11 mouse cellular contexts compared by ENCODE assay signal in genomic region chr7:63929080-63929479, GRCm38 (mm10). TPM values are rescaled to one million over a fixed set of nuclear protein-coding genes. Genes with fewer than 3 reads are reported as not detected.
DNase-seq lines count a peak whose midpoint lies in the region; ATAC-seq and TF ChIP-seq lines count a peak whose summit lies in the region.
"Had no signal": no experiment of that assay in that cellular context is flagged by ENCODE, and none has a peak within 500 bp of the region (broad histone marks: within the 10 kb centered on the region; RNA-seq: fewer than 3 reads in every experiment).

No protein-coding gene starts in this region.

- H3K9ac ChIP-seq in liver, adult 2 months (ENCODE audit: low read depth, low read length), result peak overlapping the region; percentile 46; the same call in 1 of the 2 replicates
- H3K9ac ChIP-seq: stomach, embryonic 15.5 days had no signal

- peak overlapping the region; percentile 62 for H3K27ac ChIP-seq in liver, adult 2 months (replicated peaks; ENCODE audit: insufficient read depth, low read depth, low read length)
- H3K27ac ChIP-seq: stomach, embryonic 15.5 days had no signal

- peak; percentile 19; the same call in 1 of the 2 replicates for ATAC-seq in erythroblast, adult 5-6 weeks (replicated peaks; ENCODE audit: low FRiP score, poor library complexity, severe bottlenecking)

- H3K79me2 ChIP-seq in liver, adult 2 months (ENCODE audit: control insufficient read depth, insufficient read depth, low read length), result peaks cover 40% of the 10 kb centered on the region; the same call in 1 of the 2 replicates

- H3K4me3 ChIP-seq in liver, adult 2 months (ENCODE audit: insufficient read depth, low read depth, low read length), result no peak overlapping the region
- H3K4me3 ChIP-seq: stomach, embryonic 15.5 days had no signal

- H3K4me1 ChIP-seq in liver, adult 2 months (ENCODE audit: control insufficient read depth, insufficient read depth, low read length), result peaks cover 40% of the 10 kb centered on the region

- H3K36me3 ChIP-seq in liver, adult 2 months (ENCODE audit: control insufficient read depth, insufficient read depth, low read length), result no peaks in the 10 kb centered on the region
- H3K36me3 ChIP-seq: stomach, embryonic 15.5 days had no signal

- H3K27me3 ChIP-seq in liver, adult 2 months (ENCODE audit: control insufficient read depth, insufficient read depth, low read length), result no peaks in the 10 kb centered on the region
- H3K27me3 ChIP-seq: stomach, embryonic 15.5 days had no signal

- WGBS in liver, adult 2 months, result 20% methylated on average over 4 of the region's 4 CpGs

- no peak for TF ChIP-seq POLR2A in liver, adult 2 months (IDR thresholded peaks at IDR 0.05; ENCODE audit: extremely low read depth, insufficient read depth, low read length)

- DNase-seq in gastrocnemius, postnatal 10 days, result peak; percentile 49
- DNase-seq in gastrocnemius, adult 18-20 months (ENCODE audit: low spot score), result no peak
- peak; percentile 60 for DNase-seq in adrenal gland, adult 8-10 months
- peak; percentile 86 for DNase-seq in liver, adult 2 months (ENCODE audit: extremely low read depth, low read depth, low spot score)
- no peak for DNase-seq in T-cell, adult 2 months (ENCODE audit: low spot score)
- no peak for DNase-seq in embryo, embryonic 9.5 days (ENCODE audit: extremely low spot score)
- no peak for DNase-seq in spleen, postnatal 10 days (ENCODE audit: low spot score in 2 of 2)

- TF ChIP-seq CTCF in liver, adult 2 months (IDR thresholded peaks at IDR 0.05; ENCODE audit: low read depth, low read length), result no peak

RNA-seq across cellular contexts. Expression of gene Klf13, which starts 9.6 kb away (rescaled TPM):
- total RNA-seq in gastrocnemius, postnatal 10 days (2021), result 10 to 100 TPM; 38.3 to 50.8 TPM
- 10 to 100 TPM; 33.3 to 55.3 TPM for total RNA-seq in gastrocnemius, adult 18-20 months (2021)
- 10 to 100 TPM; 56.8 to 83.6 (median 74.3) TPM for total RNA-seq in adrenal gland, adult 8-10 months (2022)
- total RNA-seq in erythroblast, adult 5-6 weeks (2015; ENCODE audit: low replicate concordance), result 29.4 and 32.6 TPM in 2 replicates
- 16.7 and 36.9 TPM in 2 replicates for total RNA-seq in erythroblast, adult 5-6 weeks (2017; ENCODE audit: low replicate concordance)
- 26.2 and 26.4 TPM in 2 replicates for total RNA-seq in liver, adult 2 months (2014; rRNA removed)
- 14.1 and 19.8 TPM in 2 replicates for polyA plus RNA-seq in liver, adult 2 months (2012; rRNA removed)

RNA-seq across cellular contexts. Expression of gene E030018B13Rik, which starts 12.4 kb away (rescaled TPM):
- not detected for total RNA-seq in gastrocnemius, postnatal 10 days (2021)
- not detected for total RNA-seq in gastrocnemius, adult 18-20 months (2021)
- under 1 TPM in 1 of 4 experiments, not detected in 3; 0.45 TPM for total RNA-seq in adrenal gland, adult 8-10 months (2022)
- total RNA-seq in erythroblast, adult 5-6 weeks (2015; ENCODE audit: low replicate concordance), result not detected in 2 replicates
- total RNA-seq in erythroblast, adult 5-6 weeks (2017; ENCODE audit: low replicate concordance), result not detected in 2 replicates
- 0.09 TPM in 1 of 2 replicates, not detected in the other for total RNA-seq in liver, adult 2 months (2014; rRNA removed)
- polyA plus RNA-seq in liver, adult 2 months (2012; rRNA removed), result not detected in 2 replicates
- total RNA-seq: gastrocnemius, postnatal 36 days; neutrophil, adult 5-6 weeks had no signal

Comparison
In these comparisons a context has a peak if more than half of its experiments do, and no peak if none do; other contexts are left out.
1. DNase-seq: peak in gastrocnemius, postnatal 10 days (single experiment), adrenal gland, adult 8-10 months (single experiment) and liver, adult 2 months (single experiment); none in gastrocnemius, adult 18-20 months (single experiment), T-cell, adult 2 months (single experiment), embryo, embryonic 9.5 days (single experiment) and spleen, postnatal 10 days (0 of 2).